Mouse (Mus musculus): ENCODE results near the gene Zzef1. TPM values are rescaled to one million over a fixed set of nuclear protein-coding genes. Genes with fewer than 3 reads are reported as not detected.

Zzef1 gene
- polyA plus RNA-seq, 1 experiment from 2014 or later, result 9.8 TPM

- Histone ChIP-seq H3K27ac (replicated peaks in 1 of 2; ENCODE audit: control insufficient read depth in 1 of 2, insufficient read depth in 1 of 2, low read depth in 2 of 2, low read length in 2 of 2) (no peak overlapping the region), H3K27me3 (ENCODE audit: control insufficient read depth, insufficient read depth, low read length) (no peaks in the 10 kb centered on the region), H3K9ac (ENCODE audit: low read length) (no peak overlapping the region), H3K4me1 (ENCODE audit: control insufficient read depth in 2 of 2, insufficient read depth in 2 of 2, low read length in 2 of 2) (no peaks in the 10 kb centered on the region), H3K4me3 (ENCODE audit: control insufficient read depth in 1 of 2, insufficient read depth in 1 of 2, low read depth in 1 of 2, low read length in 2 of 2) (no peak overlapping the region), H3K9me3 (ENCODE audit: control insufficient read depth, low read length) (no peaks in the 10 kb centered on the region), H3K4me2 (ENCODE audit: low read length) (no peak overlapping the region), H3K36me3 (ENCODE audit: control insufficient read depth, insufficient read depth, low read length) (peaks cover 87% of the 10 kb centered on the region)
- ATAC-seq (ENCODE audit: insufficient number of reproducible peaks, insufficient read depth, low FRiP score, low read depth), result no peak
- WGBS, result 88% methylated on average over 3 of the region's 3 CpGs
These were observed 33.8 kb downstream of the Zzef1 start for GRCm38 (mm10) chr11:72829869-72830268.

- 81% methylated on average over 3 of the region's 3 CpGs for WGBS
- no peaks in the 10 kb centered on the region for H3K27me3 ChIP-seq (ENCODE audit: control insufficient read depth, insufficient read depth, low read length)
- no peak overlapping the region for H3K27ac ChIP-seq (replicated peaks in 1 of 2; ENCODE audit: control insufficient read depth in 1 of 2, insufficient read depth in 1 of 2, low read depth in 2 of 2, low read length in 2 of 2)
- peaks cover 62% of the 10 kb centered on the region for H3K36me3 ChIP-seq (ENCODE audit: control insufficient read depth, insufficient read depth, low read length)
- no peaks in the 10 kb centered on the region for H3K9me3 ChIP-seq (ENCODE audit: control insufficient read depth, low read length)
- no peak overlapping the region for H3K4me3 ChIP-seq (ENCODE audit: control insufficient read depth in 1 of 2, insufficient read depth in 1 of 2, low read depth in 1 of 2, low read length in 2 of 2)
- no peaks in the 10 kb centered on the region for H3K4me1 ChIP-seq (ENCODE audit: control insufficient read depth in 2 of 2, insufficient read depth in 2 of 2, low read length in 2 of 2)
- H3K4me2 ChIP-seq (ENCODE audit: low read length), result no peak overlapping the region
- H3K9ac ChIP-seq (ENCODE audit: low read length), result no peak overlapping the region
- no peak for ATAC-seq (ENCODE audit: insufficient number of reproducible peaks, insufficient read depth, low FRiP score, low read depth)
These were observed 46.7 kb downstream of the Zzef1 start for GRCm38 (mm10) chr11:72842731-72843130.

GRCm38 (mm10) chr11:72843576-72843975 lies 47.5 kb downstream of the Zzef1 start:
- Histone ChIP-seq H3K9ac (ENCODE audit: low read length) (no peak overlapping the region), H3K36me3 (ENCODE audit: control insufficient read depth, insufficient read depth, low read length) (peaks cover 67% of the 10 kb centered on the region), H3K4me3 (ENCODE audit: control insufficient read depth in 1 of 2, insufficient read depth in 1 of 2, low read depth in 1 of 2, low read length in 2 of 2) (no peak overlapping the region), H3K9me3 (ENCODE audit: control insufficient read depth, low read length) (no peaks in the 10 kb centered on the region), H3K27me3 (ENCODE audit: control insufficient read depth, insufficient read depth, low read length) (no peaks in the 10 kb centered on the region), H3K4me2 (ENCODE audit: low read length) (no peak overlapping the region), H3K27ac (replicated peaks in 1 of 2; ENCODE audit: control insufficient read depth in 1 of 2, insufficient read depth in 1 of 2, low read depth in 2 of 2, low read length in 2 of 2) (no peak overlapping the region), H3K4me1 (ENCODE audit: control insufficient read depth in 2 of 2, insufficient read depth in 2 of 2, low read length in 2 of 2) (no peaks in the 10 kb centered on the region)
- no peak for ATAC-seq (ENCODE audit: insufficient number of reproducible peaks, insufficient read depth, low FRiP score, low read depth)

GRCm38 (mm10) chr11:72845526-72845925 lies 49.5 kb downstream of the Zzef1 start:
- Histone ChIP-seq H3K4me2 (ENCODE audit: low read length) (no peak overlapping the region), H3K4me1 (ENCODE audit: control insufficient read depth in 2 of 2, insufficient read depth in 2 of 2, low read length in 2 of 2) (no peaks in the 10 kb centered on the region), H3K27me3 (ENCODE audit: control insufficient read depth, insufficient read depth, low read length) (no peaks in the 10 kb centered on the region), H3K36me3 (ENCODE audit: control insufficient read depth, insufficient read depth, low read length) (peaks cover 70% of the 10 kb centered on the region), H3K27ac (replicated peaks in 1 of 2; ENCODE audit: control insufficient read depth in 1 of 2, insufficient read depth in 1 of 2, low read depth in 2 of 2, low read length in 2 of 2) (no peak overlapping the region), H3K9ac (ENCODE audit: low read length) (no peak overlapping the region), H3K9me3 (ENCODE audit: control insufficient read depth, low read length) (no peaks in the 10 kb centered on the region), H3K4me3 (ENCODE audit: control insufficient read depth in 1 of 2, insufficient read depth in 1 of 2, low read depth in 1 of 2, low read length in 2 of 2) (no peak overlapping the region)
- 77% methylated on average over 2 of the region's 2 CpGs for WGBS
- ATAC-seq (ENCODE audit: insufficient number of reproducible peaks, insufficient read depth, low FRiP score, low read depth), result no peak

GRCm38 (mm10) chr11:72846685-72847084 lies 50.7 kb downstream of the Zzef1 start:
- ATAC-seq (ENCODE audit: insufficient number of reproducible peaks, insufficient read depth, low FRiP score, low read depth), result no peak
- no peaks in the 10 kb centered on the region for H3K4me1 ChIP-seq (ENCODE audit: control insufficient read depth in 2 of 2, insufficient read depth in 2 of 2, low read length in 2 of 2)
- no peaks in the 10 kb centered on the region for H3K9me3 ChIP-seq (ENCODE audit: control insufficient read depth, low read length)
- no peaks in the 10 kb centered on the region for H3K27me3 ChIP-seq (ENCODE audit: control insufficient read depth, insufficient read depth, low read length)
- no peak overlapping the region for H3K4me3 ChIP-seq (ENCODE audit: control insufficient read depth in 1 of 2, insufficient read depth in 1 of 2, low read depth in 1 of 2, low read length in 2 of 2)
- no peak overlapping the region for H3K9ac ChIP-seq (ENCODE audit: low read length)
- peaks cover 76% of the 10 kb centered on the region for H3K36me3 ChIP-seq (ENCODE audit: control insufficient read depth, insufficient read depth, low read length)
- H3K27ac ChIP-seq (replicated peaks in 1 of 2; ENCODE audit: control insufficient read depth in 1 of 2, insufficient read depth in 1 of 2, low read depth in 2 of 2, low read length in 2 of 2), result no peak overlapping the region
- no peak overlapping the region for H3K4me2 ChIP-seq (ENCODE audit: low read length)

- 83% methylated on average over 1 of the region's 1 CpGs for WGBS
- Histone ChIP-seq H3K27me3 (ENCODE audit: control insufficient read depth, insufficient read depth, low read length) (no peaks in the 10 kb centered on the region), H3K4me1 (ENCODE audit: control insufficient read depth in 2 of 2, insufficient read depth in 2 of 2, low read length in 2 of 2) (no peaks in the 10 kb centered on the region), H3K36me3 (ENCODE audit: control insufficient read depth, insufficient read depth, low read length) (peaks cover 72% of the 10 kb centered on the region), H3K27ac (replicated peaks in 1 of 2; ENCODE audit: control insufficient read depth in 1 of 2, insufficient read depth in 1 of 2, low read depth in 2 of 2, low read length in 2 of 2) (no peak overlapping the region), H3K9ac (ENCODE audit: low read length) (no peak overlapping the region), H3K4me3 (ENCODE audit: control insufficient read depth in 1 of 2, insufficient read depth in 1 of 2, low read depth in 1 of 2, low read length in 2 of 2) (no peak overlapping the region), H3K4me2 (ENCODE audit: low read length) (no peak overlapping the region), H3K9me3 (ENCODE audit: control insufficient read depth, low read length) (no peaks in the 10 kb centered on the region)
- ATAC-seq (ENCODE audit: insufficient number of reproducible peaks, insufficient read depth, low FRiP score, low read depth), result no peak
These were observed 52.0 kb downstream of the Zzef1 start for GRCm38 (mm10) chr11:72847831-72848628.

- no peak for ATAC-seq (ENCODE audit: insufficient number of reproducible peaks, insufficient read depth, low FRiP score, low read depth)
- H3K9me3 ChIP-seq (ENCODE audit: control insufficient read depth, low read length), result no peaks in the 10 kb centered on the region
- H3K27me3 ChIP-seq (ENCODE audit: control insufficient read depth, insufficient read depth, low read length), result no peaks in the 10 kb centered on the region
- no peak overlapping the region for H3K4me3 ChIP-seq (ENCODE audit: control insufficient read depth in 1 of 2, insufficient read depth in 1 of 2, low read depth in 1 of 2, low read length in 2 of 2)
- H3K9ac ChIP-seq (ENCODE audit: low read length), result no peak overlapping the region
- H3K4me1 ChIP-seq (ENCODE audit: control insufficient read depth in 2 of 2, insufficient read depth in 2 of 2, low read length in 2 of 2), result no peaks in the 10 kb centered on the region
- no peak overlapping the region for H3K27ac ChIP-seq (replicated peaks in 1 of 2; ENCODE audit: control insufficient read depth in 1 of 2, insufficient read depth in 1 of 2, low read depth in 2 of 2, low read length in 2 of 2)
- WGBS, result 94% methylated on average over 9 of the region's 9 CpGs
- peaks cover 77% of the 10 kb centered on the region for H3K36me3 ChIP-seq (ENCODE audit: control insufficient read depth, insufficient read depth, low read length)
- no peak overlapping the region for H3K4me2 ChIP-seq (ENCODE audit: low read length)
These were observed 54.5 kb downstream of the Zzef1 start for GRCm38 (mm10) chr11:72850419-72851131.
